Comparison of ENCODE assay signal across 8 mouse cellular contexts in genomic region chr9:44882436-44882980, GRCm38 (mm10). TPM values are rescaled to one million over a fixed set of nuclear protein-coding genes. Genes with fewer than 3 reads are reported as not detected.
DNase-seq lines count a peak whose midpoint lies in the region; ATAC-seq and TF ChIP-seq lines count a peak whose summit lies in the region.

No protein-coding gene starts in this region.

- TF ChIP-seq CTCF in cortical plate, adult 2 months (IDR thresholded peaks at IDR 0.05; ENCODE audit: extremely low read depth, insufficient read depth, low read length), result no peak

- peaks cover 8% of the 10 kb centered on the region for H3K36me3 ChIP-seq in liver, embryonic 12.5 days

- H3K4me1 ChIP-seq in cortical plate, adult 2 months (ENCODE audit: control insufficient read depth, insufficient read depth, low read length), result peaks cover 3% of the 10 kb centered on the region; the same call in 1 of the 2 replicates
- peaks cover 46% of the 10 kb centered on the region for H3K4me1 ChIP-seq in liver, embryonic 12.5 days

- under 1% methylated on average over 26 of the region's 27 CpGs for WGBS in liver, embryonic 12.5 days (ENCODE audit: insufficient replicate concordance)

- H3K9ac ChIP-seq in liver, embryonic 12.5 days, result peak overlapping the region; percentile 83

- no peaks in the 10 kb centered on the region for H3K9me3 ChIP-seq in liver, embryonic 12.5 days (replicated peaks)

- H3K4me2 ChIP-seq in liver, embryonic 12.5 days, result peak overlapping the region; percentile 99

- H3K4me3 ChIP-seq in cortical plate, adult 2 months (ENCODE audit: insufficient read depth, low read length), result peak overlapping the region; percentile 61
- peak overlapping the region; percentile 96 for H3K4me3 ChIP-seq in liver, embryonic 12.5 days

- ATAC-seq in liver, embryonic 12.5 days, result peak; percentile 30; the same call in 1 of the 2 replicates

- peak; percentile 78 for DNase-seq in 416B (ENCODE audit: low read depth)
- DNase-seq in R1 (ENCODE audit: low read depth, low spot score), result peak; percentile 93
- peak; percentile 16 to 23 for DNase-seq in gastrocnemius, postnatal 36 days
- DNase-seq in kidney, adult 11 months, result peak; percentile 53
- peak; percentile 29 to 65 for DNase-seq in natural killer cell, adult 2 months (ENCODE audit: low spot score in 2 of 2)
- DNase-seq in thymus, adult 18-20 months, result peak; percentile 45 to 55

- peaks cover 31% of the 10 kb centered on the region for H3K27me3 ChIP-seq in liver, embryonic 12.5 days (replicated peaks)

- H3K27ac ChIP-seq in cortical plate, adult 2 months (ENCODE audit: insufficient read depth, low read length), result peak overlapping the region; percentile 73; the same call in 1 of the 2 replicates
- peak overlapping the region; percentile 91; the same call in 1 of the 2 replicates for H3K27ac ChIP-seq in liver, embryonic 12.5 days

- intact Hi-C loops in gastrocnemius, postnatal 36 days (cut with DNase I), result loop anchor here (5.0 kb wide), 2 partner anchors 35 to 40 kb away; no protein-coding TSS in a partner anchor

- TF ChIP-seq POLR2A in cortical plate, adult 2 months (IDR thresholded peaks at IDR 0.05; ENCODE audit: extremely low read depth, insufficient read depth, low read length), result 0 out of 2 replicates have a peak, but pooled peaks have one; percentile 10

RNA-seq across cellular contexts. Expression of gene Kmt2a, which starts 1.4 kb away (rescaled TPM):
- polyA plus RNA-seq in cortical plate, adult 2 months (2012; rRNA removed), result 28.3 and 28.6 TPM in 2 replicates
- 10 to 100 TPM; 12.5 to 12.8 TPM for total RNA-seq in gastrocnemius, postnatal 36 days (2021)
- polyA plus RNA-seq in liver, embryonic 12.5 days (2016; fragmentation: Nextera tagmentation; extraction: Ambion mirVana), result 7.3 and 8.4 TPM in 2 replicates

RNA-seq across cellular contexts. Expression of gene Atp5l, which starts 38.0 kb away (rescaled TPM):
- 755 and 827 TPM in 2 replicates for polyA plus RNA-seq in cortical plate, adult 2 months (2012; rRNA removed)
- 100 to 1,000 TPM; 659 to 699 TPM for total RNA-seq in gastrocnemius, postnatal 36 days (2021)
- polyA plus RNA-seq in liver, embryonic 12.5 days (2016; fragmentation: Nextera tagmentation; extraction: Ambion mirVana), result 523 and 553 TPM in 2 replicates

Comparison
In these comparisons a context has a peak if more than half of its experiments do, and no peak if none do; other contexts are left out.
1. Peak in every context shown above with its lines: DNase-seq, ATAC-seq, H3K4me3 ChIP-seq and H3K27ac ChIP-seq.
2. DNase-seq: peak in every context shown above with its lines; median percentile 93 in R1; 78 in 416B; 53 in kidney, adult 11 months; 50 in thymus, adult 18-20 months; 47 in natural killer cell, adult 2 months; 20 in gastrocnemius, postnatal 36 days.